Mouse (Mus musculus) hindbrain, embryonic 12.5 days (tissue): ENCODE results near the gene Ccne1. TPM values are rescaled to one million over a fixed set of nuclear protein-coding genes. Genes with fewer than 3 reads are reported as not detected.

ENCODE experiments used
- ATAC-seq: fragments of 200-750 bp; cut with Nextera tagmentation; 2 replicates; pipeline ENCODE4 v1.8.0; 2017; ENCODE audit warnings: moderate TSS enrichment; ENCODE audit not compliant: low FRiP score
- H3K27ac ChIP-seq: fragments of 300-500 bp; sonication (generic); 2 replicates; pipeline ENCODE4 v1.5.1; 2016; ENCODE audit warnings: mild to moderate bottlenecking
- H3K27me3 ChIP-seq: fragments of 300-500 bp; sonication (generic); 2 replicates; pipeline ENCODE4 v1.6.1; 2016; ENCODE audit warnings: mild to moderate bottlenecking
- H3K36me3 ChIP-seq: fragments of 300-500 bp; sonication (generic); 2 replicates; pipeline ENCODE4 v1.6.1; 2016; ENCODE audit warnings: mild to moderate bottlenecking
- H3K4me1 ChIP-seq: fragments of 300-500 bp; sonication (generic); 2 replicates; pipeline ENCODE4 v1.6.1; 2016
- H3K4me2 ChIP-seq: fragments of 300-500 bp; sonication (generic); replicated peaks from 2 replicates; pipeline ENCODE4 v1.6.1; 2016; ENCODE audit warnings: mild to moderate bottlenecking
- H3K4me3 ChIP-seq: fragments of 300-500 bp; sonication (generic); 2 replicates; pipeline ENCODE4 v1.5.1; 2016; ENCODE audit warnings: mild to moderate bottlenecking
- H3K9ac ChIP-seq: fragments of 300-500 bp; sonication (generic); 2 replicates; pipeline ENCODE4 v1.6.1; 2016; ENCODE audit warnings: mild to moderate bottlenecking, moderate library complexity
- H3K9me3 ChIP-seq: fragments of 300-500 bp; sonication (generic); replicated peaks from 2 replicates; pipeline ENCODE4 v1.6.1; 2016; ENCODE audit warnings: mild to moderate bottlenecking
- WGBS: fragments of 180-500 bp; shearing (Covaris S2); methylation state at CpG from one replicate; pipeline ENCODE4 v1.1.7; 2016; 5-methylcytosine and 5-hydroxymethylcytosine counted together
- polyA plus RNA-seq: library from polyadenylated mRNA; unstranded; fragments of >200 nt; fragmentation: Nextera tagmentation; extraction: Ambion mirVana; gene quantifications from 2 replicates; pipeline ENCODE4 v1.2.1, GENCODE M21; 2016

Gene Ccne1
- polyA plus RNA-seq, 1 experiment from 2014 or later = 36.1 TPM

- Histone ChIP-seq H3K27ac (no peak overlapping the region), H3K4me2 (no peak overlapping the region), H3K27me3 (no peaks in the 10 kb centered on the region; the same call in none of the 2 replicates), H3K9me3 (no peaks in the 10 kb centered on the region), H3K9ac (no peak overlapping the region), H3K4me3 (no peak overlapping the region), H3K4me1 (peaks cover 16% of the 10 kb centered on the region), H3K36me3 (no peaks in the 10 kb centered on the region)
- ATAC-seq = no peak
- WGBS = 85% methylated on average over 5 of the region's 5 CpGs
These were observed 36.3 kb downstream of the Ccne1 start for GRCm38 (mm10) chr7:38071065-38071464.

GRCm38 (mm10) chr7:38070663-38071062, 36.7 kb downstream of the Ccne1 start:
- Histone ChIP-seq H3K4me3 (no peak overlapping the region), H3K9me3 (no peaks in the 10 kb centered on the region), H3K27me3 (no peaks in the 10 kb centered on the region; the same call in none of the 2 replicates), H3K4me2 (no peak overlapping the region), H3K27ac (no peak overlapping the region), H3K4me1 (peaks cover 16% of the 10 kb centered on the region), H3K36me3 (no peaks in the 10 kb centered on the region), H3K9ac (no peak overlapping the region)
- WGBS = 50% methylated on average over 2 of the region's 2 CpGs
- ATAC-seq = no peak

GRCm38 (mm10) chr7:38064431-38064830, 42.9 kb downstream of the Ccne1 start:
- no peak overlapping the region for H3K9ac ChIP-seq
- H3K9me3 ChIP-seq = no peaks in the 10 kb centered on the region
- H3K36me3 ChIP-seq = no peaks in the 10 kb centered on the region
- no peak overlapping the region for H3K4me3 ChIP-seq
- no peak overlapping the region for H3K27ac ChIP-seq
- WGBS = 56% methylated on average over 4 of the region's 4 CpGs
- no peaks in the 10 kb centered on the region for H3K27me3 ChIP-seq
- no peak overlapping the region for H3K4me2 ChIP-seq
- no peak for ATAC-seq
- H3K4me1 ChIP-seq = peaks cover 2% of the 10 kb centered on the region; the same call in 1 of the 2 replicates

- 2% methylated on average over 55 of the region's 57 CpGs for WGBS
- no peaks in the 10 kb centered on the region for H3K36me3 ChIP-seq
- peak overlapping the region; percentile 88 for H3K4me2 ChIP-seq
- H3K9me3 ChIP-seq = no peaks in the 10 kb centered on the region
- H3K27me3 ChIP-seq = no peaks in the 10 kb centered on the region
- H3K27ac ChIP-seq = peak overlapping the region; percentile 48; the same call in 1 of the 2 replicates
- H3K4me3 ChIP-seq = peak overlapping the region; percentile 57
- peak overlapping the region; percentile 74 for H3K9ac ChIP-seq
- peaks cover 2% of the 10 kb centered on the region; the same call in 1 of the 2 replicates for H3K4me1 ChIP-seq
- ATAC-seq = peak; percentile 88
These were observed 46.0 kb downstream of the Ccne1 start for GRCm38 (mm10) chr7:38061060-38061970.

GRCm38 (mm10) chr7:38059636-38060330, 47.6 kb downstream of the Ccne1 start:
- H3K4me1 ChIP-seq = peaks cover 2% of the 10 kb centered on the region; the same call in 1 of the 2 replicates
- H3K4me2 ChIP-seq = no peak overlapping the region
- WGBS = 76% methylated on average over 8 of the region's 8 CpGs
- no peak for ATAC-seq
- H3K27ac ChIP-seq = no peak overlapping the region
- H3K9me3 ChIP-seq = no peaks in the 10 kb centered on the region
- no peak overlapping the region for H3K9ac ChIP-seq
- H3K36me3 ChIP-seq = no peaks in the 10 kb centered on the region
- no peaks in the 10 kb centered on the region for H3K27me3 ChIP-seq
- no peak overlapping the region for H3K4me3 ChIP-seq

- no peak for ATAC-seq
- Histone ChIP-seq H3K27me3 (no peaks in the 10 kb centered on the region), H3K9ac (no peak overlapping the region), H3K4me3 (no peak overlapping the region), H3K9me3 (no peaks in the 10 kb centered on the region), H3K4me2 (no peak overlapping the region), H3K27ac (no peak overlapping the region), H3K4me1 (peaks cover 6% of the 10 kb centered on the region; the same call in 1 of the 2 replicates), H3K36me3 (no peaks in the 10 kb centered on the region)
- WGBS = 59% methylated on average over 7 of the region's 7 CpGs
These were observed 48.2 kb downstream of the Ccne1 start for GRCm38 (mm10) chr7:38059096-38059495.

- no peak overlapping the region for H3K4me3 ChIP-seq
- no peak overlapping the region for H3K27ac ChIP-seq
- H3K27me3 ChIP-seq = no peaks in the 10 kb centered on the region
- H3K9ac ChIP-seq = no peak overlapping the region
- H3K36me3 ChIP-seq = no peaks in the 10 kb centered on the region
- H3K4me1 ChIP-seq = peaks cover 4% of the 10 kb centered on the region; the same call in 1 of the 2 replicates
- ATAC-seq = no peak
- no peaks in the 10 kb centered on the region for H3K9me3 ChIP-seq
- no peak overlapping the region for H3K4me2 ChIP-seq
- WGBS = 92% methylated on average over 2 of the region's 2 CpGs
These were observed 51.3 kb downstream of the Ccne1 start for GRCm38 (mm10) chr7:38055996-38056395.

- H3K4me1 ChIP-seq = 0 out of 2 replicates have a peak, but pooled peaks cover 4% of the 10 kb centered on the region
- 89% methylated on average over 9 of the region's 9 CpGs for WGBS
- no peak overlapping the region for H3K9ac ChIP-seq
- no peak overlapping the region for H3K27ac ChIP-seq
- H3K4me3 ChIP-seq = no peak overlapping the region
- H3K9me3 ChIP-seq = no peaks in the 10 kb centered on the region
- no peak overlapping the region for H3K4me2 ChIP-seq
- no peak for ATAC-seq
- no peaks in the 10 kb centered on the region for H3K36me3 ChIP-seq
- H3K27me3 ChIP-seq = no peaks in the 10 kb centered on the region
These were observed 53.1 kb downstream of the Ccne1 start for GRCm38 (mm10) chr7:38054246-38054645.

Other genes with a start within 250 kb of the Ccne1 start
- 43.6 and 46.8 TPM in 2 replicates for gene Uri1, start 84.0 kb downstream of the Ccne1 start, polyA plus RNA-seq
- 21.4 and 22.3 TPM in 2 replicates for gene 1600014C10Rik, start 75.7 kb upstream of the Ccne1 start, polyA plus RNA-seq
- gene Plekhf1, start 120.5 kb upstream of the Ccne1 start, polyA plus RNA-seq = 1.8 and 2.1 TPM in 2 replicates
- gene Pop4, start 163.9 kb upstream of the Ccne1 start, polyA plus RNA-seq = 79.8 and 80.1 TPM in 2 replicates